Mouse (Mus musculus): ENCODE measurements around the gene Tomm5. TPM values are rescaled to one million over a fixed set of nuclear protein-coding genes. Genes with fewer than 3 reads are reported as not detected.

Gene Tomm5
- polyA plus RNA-seq, 1 experiment from 2014 or later = 104 TPM

GRCm38 (mm10) chr4:45108456-45109110 lies 669 bp upstream of the Tomm5 start:
- ATAC-seq (ENCODE audit: low read depth) = no peak
- Histone ChIP-seq H3K27ac (ENCODE audit: low read length) (no peak overlapping the region), H3K4me1 (ENCODE audit: control insufficient read depth, low read depth, low read length) (peaks cover 13% of the 10 kb centered on the region), H3K27me3 (ENCODE audit: control insufficient read depth, insufficient read depth, low read depth, low read length) (no peaks in the 10 kb centered on the region), H3K4me2 (ENCODE audit: low read depth, low read length) (peak overlapping the region; percentile 80), H3K9ac (ENCODE audit: low read depth, low read length) (no peak overlapping the region), H3K36me3 (ENCODE audit: control insufficient read depth, insufficient read depth) (peaks cover 13% of the 10 kb centered on the region), H3K9me3 (replicated peaks; ENCODE audit: control insufficient read depth, low read length) (no peaks in the 10 kb centered on the region), H3K4me3 (ENCODE audit: low read depth, low read length) (no peak overlapping the region)
- WGBS (ENCODE audit: insufficient replicate concordance) = 49% methylated on average over 8 of the region's 8 CpGs

- no peak for ATAC-seq (ENCODE audit: low read depth)
- Histone ChIP-seq H3K4me3 (ENCODE audit: low read depth, low read length) (peak overlapping the region; percentile 72), H3K4me2 (ENCODE audit: low read depth, low read length) (peak overlapping the region; percentile 80), H3K9ac (ENCODE audit: low read depth, low read length) (peak overlapping the region; percentile 75), H3K27ac (ENCODE audit: low read length) (peak overlapping the region; percentile 35; the same call in 1 of the 2 replicates), H3K4me1 (ENCODE audit: control insufficient read depth, low read depth, low read length) (peaks cover 13% of the 10 kb centered on the region), H3K36me3 (ENCODE audit: control insufficient read depth, insufficient read depth) (peaks cover 13% of the 10 kb centered on the region), H3K27me3 (ENCODE audit: control insufficient read depth, insufficient read depth, low read depth, low read length) (no peaks in the 10 kb centered on the region), H3K9me3 (replicated peaks; ENCODE audit: control insufficient read depth, low read length) (no peaks in the 10 kb centered on the region)
- WGBS (ENCODE audit: insufficient replicate concordance) = 3% methylated on average over 4 of the region's 4 CpGs
Measured at GRCm38 (mm10) chr4:45107066-45107465, 848 bp downstream of the Tomm5 start.

GRCm38 (mm10) chr4:45106409-45106808 lies 1.5 kb downstream of the Tomm5 start:
- peak overlapping the region; percentile 72 for H3K4me3 ChIP-seq (ENCODE audit: low read depth, low read length)
- WGBS (ENCODE audit: insufficient replicate concordance) = 40% methylated on average over 5 of the region's 5 CpGs

GRCm38 (mm10) chr4:45097198-45097872 lies 10.6 kb downstream of the Tomm5 start:
- no peaks in the 10 kb centered on the region for H3K4me1 ChIP-seq (ENCODE audit: control insufficient read depth, low read depth, low read length)
- 21% methylated on average over 7 of the region's 7 CpGs for WGBS (ENCODE audit: insufficient replicate concordance)
- no peak for ATAC-seq (ENCODE audit: low read depth)
- H3K27me3 ChIP-seq (ENCODE audit: control insufficient read depth, insufficient read depth, low read depth, low read length) = no peaks in the 10 kb centered on the region
- no peaks in the 10 kb centered on the region for H3K9me3 ChIP-seq (replicated peaks; ENCODE audit: control insufficient read depth, low read length)
- no peak overlapping the region for H3K4me2 ChIP-seq (ENCODE audit: low read depth, low read length)
- no peak overlapping the region for H3K27ac ChIP-seq (ENCODE audit: low read length)
- no peaks in the 10 kb centered on the region for H3K36me3 ChIP-seq (ENCODE audit: control insufficient read depth, insufficient read depth)
- no peak overlapping the region for H3K9ac ChIP-seq (ENCODE audit: low read depth, low read length)
- no peak overlapping the region for H3K4me3 ChIP-seq (ENCODE audit: low read depth, low read length)

More at GRCm38 (mm10) chr4:45106409-45106808, 1.5 kb downstream of the Tomm5 start:
- Histone ChIP-seq H3K27me3 (ENCODE audit: control insufficient read depth, insufficient read depth, low read depth, low read length) (no peaks in the 10 kb centered on the region), H3K27ac (ENCODE audit: low read length) (no peak overlapping the region), H3K9me3 (replicated peaks; ENCODE audit: control insufficient read depth, low read length) (no peaks in the 10 kb centered on the region), H3K4me1 (ENCODE audit: control insufficient read depth, low read depth, low read length) (peaks cover 13% of the 10 kb centered on the region), H3K36me3 (ENCODE audit: control insufficient read depth, insufficient read depth) (peaks cover 13% of the 10 kb centered on the region), H3K4me2 (ENCODE audit: low read depth, low read length) (peak overlapping the region; percentile 80), H3K9ac (ENCODE audit: low read depth, low read length) (no peak overlapping the region)
- ATAC-seq (ENCODE audit: low read depth) = no peak

GRCm38 (mm10) chr4:45084895-45085290 lies 23.0 kb downstream of the Tomm5 start:
- H3K4me2 ChIP-seq (ENCODE audit: low read depth, low read length) = peak overlapping the region; percentile 100
- H3K27ac ChIP-seq (ENCODE audit: low read length) = peak overlapping the region; percentile 48; the same call in 1 of the 2 replicates
- H3K9ac ChIP-seq (ENCODE audit: low read depth, low read length) = peak overlapping the region; percentile 48; the same call in 1 of the 2 replicates
- no peaks in the 10 kb centered on the region for H3K27me3 ChIP-seq (ENCODE audit: control insufficient read depth, insufficient read depth, low read depth, low read length)
- peaks cover 25% of the 10 kb centered on the region for H3K4me1 ChIP-seq (ENCODE audit: control insufficient read depth, low read depth, low read length)
- no peaks in the 10 kb centered on the region for H3K9me3 ChIP-seq (replicated peaks; ENCODE audit: control insufficient read depth, low read length)
- H3K36me3 ChIP-seq (ENCODE audit: control insufficient read depth, insufficient read depth) = no peaks in the 10 kb centered on the region
- ATAC-seq (ENCODE audit: low read depth) = no peak
- WGBS (ENCODE audit: insufficient replicate concordance) = 53% methylated on average over 8 of the region's 8 CpGs
- peak overlapping the region; percentile 95 for H3K4me3 ChIP-seq (ENCODE audit: low read depth, low read length)

GRCm38 (mm10) chr4:45084021-45084894 lies 23.7 kb downstream of the Tomm5 start, which contains the start of gene Fbxo10:
Gene Fbxo10, minus strand, starts transcription at chr4:45084604.
- peak; percentile 95 for ATAC-seq (ENCODE audit: low read depth)
- Histone ChIP-seq H3K9ac (ENCODE audit: low read depth, low read length) (peak within 1 kb of the TSS; percentile 94), H3K4me3 (ENCODE audit: low read depth, low read length) (peak within 1 kb of the TSS; percentile 95)

GRCm38 (mm10) chr4:45083487-45083886 lies 24.4 kb downstream of the Tomm5 start:
- Histone ChIP-seq H3K9me3 (replicated peaks; ENCODE audit: control insufficient read depth, low read length) (no peaks in the 10 kb centered on the region), H3K27me3 (ENCODE audit: control insufficient read depth, insufficient read depth, low read depth, low read length) (no peaks in the 10 kb centered on the region), H3K4me2 (ENCODE audit: low read depth, low read length) (peak overlapping the region; percentile 100), H3K4me1 (ENCODE audit: control insufficient read depth, low read depth, low read length) (peaks cover 25% of the 10 kb centered on the region), H3K27ac (ENCODE audit: low read length) (no peak overlapping the region), H3K9ac (ENCODE audit: low read depth, low read length) (peak overlapping the region; percentile 94), H3K36me3 (ENCODE audit: control insufficient read depth, insufficient read depth) (no peaks in the 10 kb centered on the region), H3K4me3 (ENCODE audit: low read depth, low read length) (peak overlapping the region; percentile 95)
- 7% methylated on average over 8 of the region's 8 CpGs for WGBS (ENCODE audit: insufficient replicate concordance)
- no peak for ATAC-seq (ENCODE audit: low read depth)

More at GRCm38 (mm10) chr4:45084021-45084894, 23.7 kb downstream of the Tomm5 start, which contains the start of gene Fbxo10:
- H3K4me2 ChIP-seq (ENCODE audit: low read depth, low read length) = peak within 1 kb of the TSS; percentile 100
- H3K36me3 ChIP-seq (ENCODE audit: control insufficient read depth, insufficient read depth) = no peaks in the 10 kb centered on the region
- no peaks in the 10 kb centered on the region for H3K9me3 ChIP-seq (replicated peaks; ENCODE audit: control insufficient read depth, low read length)
- H3K4me1 ChIP-seq (ENCODE audit: control insufficient read depth, low read depth, low read length) = peaks cover 25% of the 10 kb centered on the region
- H3K27me3 ChIP-seq (ENCODE audit: control insufficient read depth, insufficient read depth, low read depth, low read length) = no peaks in the 10 kb centered on the region
- peak within 1 kb of the TSS; percentile 80 for H3K27ac ChIP-seq (ENCODE audit: low read length)
- under 1% methylated on average over 72 of the region's 77 CpGs for WGBS (ENCODE audit: insufficient replicate concordance)

- Histone ChIP-seq H3K9me3 (replicated peaks; ENCODE audit: control insufficient read depth, low read length) (0 out of 2 replicates have a peak, but pooled peaks cover under 1% of the 10 kb centered on the region), H3K27ac (ENCODE audit: low read length) (no peak overlapping the region), H3K4me2 (ENCODE audit: low read depth, low read length) (peak overlapping the region; percentile 100), H3K36me3 (ENCODE audit: control insufficient read depth, insufficient read depth) (no peaks in the 10 kb centered on the region), H3K4me3 (ENCODE audit: low read depth, low read length) (peak overlapping the region; percentile 95), H3K4me1 (ENCODE audit: control insufficient read depth, low read depth, low read length) (peaks cover 25% of the 10 kb centered on the region), H3K9ac (ENCODE audit: low read depth, low read length) (no peak overlapping the region), H3K27me3 (ENCODE audit: control insufficient read depth, insufficient read depth, low read depth, low read length) (no peaks in the 10 kb centered on the region)
- ATAC-seq (ENCODE audit: low read depth) = no peak
- 71% methylated on average over 9 of the region's 9 CpGs for WGBS (ENCODE audit: insufficient replicate concordance)
Measured at GRCm38 (mm10) chr4:45082951-45083350, 25.0 kb downstream of the Tomm5 start.

Data from liver, embryonic 16.5 days (tissue).